Mouse (Mus musculus) limb, embryonic 15.5 days (tissue): ENCODE data around the gene Kcnk13. TPM values are rescaled to one million over a fixed set of nuclear protein-coding genes. Genes with fewer than 3 reads are reported as not detected.

ENCODE experiments used
- ATAC-seq: fragments of 200-750 bp; cut with Nextera tagmentation; 2 replicates; pipeline ENCODE4 v1.8.0; 2017; ENCODE audit warnings: low read depth, moderate TSS enrichment; ENCODE audit not compliant: insufficient number of reproducible peaks, low FRiP score, low TSS enrichment
- H3K27ac ChIP-seq: fragments of 300-500 bp; sonication (generic); 2 replicates; pipeline ENCODE4 v1.5.1; 2015; ENCODE audit warnings: moderate library complexity, mild to moderate bottlenecking, inconsistent platforms
- H3K27me3 ChIP-seq: fragments of 300-500 bp; sonication (generic); 2 replicates; pipeline ENCODE4 v1.6.1; 2015; ENCODE audit warnings: inconsistent platforms
- H3K36me3 ChIP-seq: fragments of 300-500 bp; sonication (generic); 2 replicates; pipeline ENCODE4 v1.6.1; 2015; ENCODE audit warnings: inconsistent platforms
- H3K4me1 ChIP-seq: fragments of 300-500 bp; sonication (generic); 2 replicates; pipeline ENCODE4 v1.6.1; 2015; ENCODE audit warnings: inconsistent platforms
- H3K4me2 ChIP-seq: fragments of 300-500 bp; sonication (generic); 2 replicates; pipeline ENCODE4 v1.6.1; 2015; ENCODE audit warnings: mild to moderate bottlenecking, inconsistent platforms
- H3K4me3 ChIP-seq: fragments of 300-500 bp; sonication (generic); 2 replicates; pipeline ENCODE4 v1.5.1; 2015; ENCODE audit warnings: mild to moderate bottlenecking, inconsistent platforms
- H3K9ac ChIP-seq: fragments of 300-500 bp; sonication (generic); 2 replicates; pipeline ENCODE4 v1.6.1; 2015; ENCODE audit warnings: inconsistent platforms
- H3K9me3 ChIP-seq: fragments of 300-500 bp; sonication (generic); 2 replicates; pipeline ENCODE4 v1.6.1; 2016; ENCODE audit warnings: inconsistent platforms
- WGBS: fragments of 180-500 bp; shearing (Covaris S2); methylation state at CpG from one replicate; pipeline ENCODE4 v1.1.7; 2015; 5-methylcytosine and 5-hydroxymethylcytosine counted together
- polyA plus RNA-seq: library from polyadenylated mRNA; unstranded; fragments of >200 nt; fragmentation: Nextera tagmentation; extraction: Ambion mirVana; gene quantifications from 2 replicates; pipeline ENCODE4 v1.2.1, GENCODE M21; 2015

Kcnk13 gene
- polyA plus RNA-seq, 1 experiment from 2014 or later, result 1.9 TPM

DNA sequence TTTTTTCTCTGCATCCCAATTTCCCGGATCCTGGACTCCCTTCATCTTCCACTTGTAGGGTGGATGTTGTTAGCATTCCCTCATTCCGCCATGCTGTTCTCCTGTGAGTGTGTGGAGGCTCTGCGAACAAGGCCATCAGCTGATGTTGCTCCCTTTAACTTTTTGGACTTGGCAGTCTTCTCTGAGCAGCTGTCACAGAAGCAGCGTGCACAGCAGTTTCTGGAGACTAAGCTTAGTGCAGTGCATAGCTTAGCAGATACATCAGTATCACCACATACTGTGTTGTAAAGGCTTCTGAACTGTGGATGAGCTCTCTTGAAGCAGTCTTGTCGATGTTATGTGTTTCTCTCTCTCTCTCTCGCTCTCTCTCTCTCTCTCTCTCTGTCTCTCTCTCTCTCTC, 25.1 kb upstream of the Kcnk13 start:
- no peak overlapping the region for H3K4me3 ChIP-seq
- peaks cover 52% of the 10 kb centered on the region for H3K36me3 ChIP-seq
- H3K4me1 ChIP-seq, result no peaks in the 10 kb centered on the region
- no peak for ATAC-seq
- no peaks in the 10 kb centered on the region for H3K27me3 ChIP-seq
- no peaks in the 10 kb centered on the region for H3K9me3 ChIP-seq
- no peak overlapping the region for H3K9ac ChIP-seq
- no peak overlapping the region for H3K4me2 ChIP-seq
- WGBS, result 84% methylated on average over 6 of the region's 6 CpGs
- no peak overlapping the region for H3K27ac ChIP-seq

GRCm38 (mm10) chr12:99940704-99941103, 23.6 kb upstream of the Kcnk13 start:
- H3K9me3 ChIP-seq, result no peaks in the 10 kb centered on the region
- H3K4me1 ChIP-seq, result no peaks in the 10 kb centered on the region
- H3K27me3 ChIP-seq, result no peaks in the 10 kb centered on the region
- no peak overlapping the region for H3K27ac ChIP-seq
- H3K4me2 ChIP-seq, result no peak overlapping the region
- no peak for ATAC-seq
- no peak overlapping the region for H3K9ac ChIP-seq
- no peak overlapping the region for H3K4me3 ChIP-seq
- peaks cover 43% of the 10 kb centered on the region for H3K36me3 ChIP-seq
- 90% methylated on average over 7 of the region's 7 CpGs for WGBS

DNA sequence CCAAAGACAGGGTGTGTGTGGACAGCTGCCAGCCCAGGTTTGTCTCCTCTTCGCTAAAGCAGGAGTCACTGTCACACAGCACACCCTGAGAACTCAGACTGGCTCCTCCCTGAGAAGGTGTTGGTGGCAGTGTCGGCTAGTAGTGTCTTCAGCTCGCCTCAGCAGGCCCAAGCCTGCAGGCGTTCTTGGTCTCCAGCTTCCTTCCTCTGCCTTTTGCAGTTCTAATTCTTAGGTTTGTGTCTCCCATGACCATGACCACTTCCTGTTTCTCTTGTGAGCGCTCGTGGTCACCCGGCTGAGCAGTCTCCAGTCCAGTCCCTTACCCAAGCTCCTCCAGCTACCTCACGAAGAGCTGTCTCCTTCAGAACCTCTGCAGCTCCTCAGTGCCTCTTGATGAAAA, 21.9 kb upstream of the Kcnk13 start:
- ATAC-seq, result no peak
- Histone ChIP-seq H3K36me3 (peaks cover 28% of the 10 kb centered on the region), H3K9me3 (no peaks in the 10 kb centered on the region), H3K4me1 (no peaks in the 10 kb centered on the region), H3K27ac (no peak overlapping the region), H3K27me3 (no peaks in the 10 kb centered on the region), H3K4me2 (no peak overlapping the region), H3K4me3 (no peak overlapping the region), H3K9ac (no peak overlapping the region)
- WGBS, result 77% methylated on average over 8 of the region's 8 CpGs

DNA sequence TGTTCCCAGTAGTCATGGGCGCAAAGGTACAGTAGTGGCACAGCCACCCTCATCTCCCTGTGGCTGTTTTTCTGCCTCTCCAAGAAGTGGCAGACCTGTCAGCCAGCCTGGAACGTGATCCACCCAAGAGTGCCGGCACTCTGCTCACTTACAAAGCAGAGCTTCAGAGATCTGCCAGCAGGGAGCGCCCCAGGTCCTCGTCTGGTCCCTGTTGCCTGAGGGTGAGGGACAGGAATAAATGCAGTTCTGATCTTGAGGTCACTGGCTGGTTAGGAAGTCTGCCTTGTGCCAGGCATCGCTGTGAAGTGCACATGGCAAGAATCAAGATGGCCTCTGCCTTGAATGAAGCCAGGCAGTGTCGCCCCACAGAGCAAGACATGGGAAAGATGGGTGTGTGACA, 11.4 kb upstream of the Kcnk13 start:
- ATAC-seq, result no peak
- no peak overlapping the region for H3K4me2 ChIP-seq
- H3K9ac ChIP-seq, result no peak overlapping the region

DNA sequence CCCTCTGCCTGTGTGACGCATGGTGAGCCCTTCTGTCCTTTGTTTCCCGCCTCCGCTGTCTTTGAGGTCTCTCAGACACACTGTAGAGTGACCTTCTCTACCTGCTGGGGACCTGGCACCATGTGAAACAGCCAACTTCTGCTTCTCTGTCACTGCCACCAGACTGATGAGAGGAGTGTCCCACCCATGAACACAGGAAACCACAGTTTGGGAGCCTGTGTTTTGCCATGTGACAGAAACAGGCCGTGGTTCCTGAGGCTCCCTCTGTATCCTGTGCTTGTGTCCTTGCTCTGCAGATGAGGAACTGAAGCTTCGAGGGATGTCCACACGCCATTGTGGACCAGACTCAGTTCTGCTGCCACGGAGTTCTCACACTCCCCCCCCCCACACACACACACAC, 7.9 kb upstream of the Kcnk13 start:
- Histone ChIP-seq H3K4me3 (no peak overlapping the region), H3K27me3 (peaks cover 12% of the 10 kb centered on the region), H3K9me3 (no peaks in the 10 kb centered on the region), H3K36me3 (no peaks in the 10 kb centered on the region; the same call in 1 of the 2 replicates), H3K9ac (no peak overlapping the region), H3K27ac (no peak overlapping the region), H3K4me1 (no peaks in the 10 kb centered on the region), H3K4me2 (no peak overlapping the region)
- 81% methylated on average over 7 of the region's 7 CpGs for WGBS
- ATAC-seq, result no peak

More for the DNA sequence above, 11.4 kb upstream of the Kcnk13 start:
- Histone ChIP-seq H3K36me3 (peaks cover 8% of the 10 kb centered on the region), H3K4me3 (no peak overlapping the region), H3K27ac (no peak overlapping the region), H3K9me3 (no peaks in the 10 kb centered on the region), H3K27me3 (no peaks in the 10 kb centered on the region), H3K4me1 (no peaks in the 10 kb centered on the region)
- WGBS, result 59% methylated on average over 7 of the region's 7 CpGs

DNA sequence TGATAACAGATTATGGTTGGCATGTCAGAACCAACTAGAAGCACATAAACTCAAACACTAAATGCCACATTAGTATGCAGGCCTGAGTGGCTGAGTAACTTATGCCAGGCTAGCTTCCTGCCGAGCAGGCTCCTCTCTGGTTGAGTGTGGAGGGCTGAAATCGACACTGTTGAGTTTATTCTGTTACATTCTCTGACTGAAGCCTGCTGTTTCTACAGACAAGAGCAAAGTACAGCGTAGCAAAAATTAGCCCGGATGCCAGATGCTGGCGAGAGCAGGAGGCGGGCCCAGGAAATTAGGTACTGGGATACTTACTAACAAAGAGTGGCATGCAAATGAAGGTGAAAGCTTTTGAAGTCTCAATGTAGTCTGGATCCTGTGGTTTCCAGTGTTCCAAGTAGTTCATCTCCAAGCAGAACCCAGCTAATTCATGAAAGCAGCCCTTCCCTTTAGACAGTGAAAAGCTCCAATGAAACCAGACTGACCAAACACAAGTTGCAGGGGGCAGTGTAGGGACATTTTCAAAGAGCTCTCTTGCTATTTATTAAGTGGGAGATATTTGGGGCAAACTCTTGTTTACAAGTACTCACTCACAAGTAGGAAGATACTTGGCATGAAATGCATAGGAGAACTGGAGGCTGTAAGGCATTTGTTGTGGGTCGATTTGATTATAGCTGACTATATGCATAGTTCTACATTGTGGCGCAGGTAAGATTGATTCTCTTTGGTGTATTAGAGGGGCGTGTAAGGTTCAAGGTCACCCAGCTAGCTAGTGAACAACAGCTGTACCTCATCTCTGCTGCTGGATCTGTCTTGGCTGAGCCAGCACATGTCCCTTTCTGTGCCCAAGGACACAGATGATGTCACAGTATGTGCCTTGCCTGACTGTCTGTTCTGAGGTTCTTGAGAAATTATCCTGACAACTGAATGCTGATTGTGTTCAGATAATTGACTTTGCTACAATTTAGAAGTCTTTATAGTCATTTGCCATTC, 5.9 kb upstream of the Kcnk13 start:
- Histone ChIP-seq H3K9ac (no peak overlapping the region), H3K4me2 (no peak overlapping the region), H3K27ac (no peak overlapping the region), H3K27me3 (peaks cover 20% of the 10 kb centered on the region), H3K9me3 (no peaks in the 10 kb centered on the region), H3K4me1 (no peaks in the 10 kb centered on the region), H3K36me3 (no peaks in the 10 kb centered on the region), H3K4me3 (no peak overlapping the region)
- WGBS, result 62% methylated on average over 9 of the region's 9 CpGs
- ATAC-seq, result no peak

DNA sequence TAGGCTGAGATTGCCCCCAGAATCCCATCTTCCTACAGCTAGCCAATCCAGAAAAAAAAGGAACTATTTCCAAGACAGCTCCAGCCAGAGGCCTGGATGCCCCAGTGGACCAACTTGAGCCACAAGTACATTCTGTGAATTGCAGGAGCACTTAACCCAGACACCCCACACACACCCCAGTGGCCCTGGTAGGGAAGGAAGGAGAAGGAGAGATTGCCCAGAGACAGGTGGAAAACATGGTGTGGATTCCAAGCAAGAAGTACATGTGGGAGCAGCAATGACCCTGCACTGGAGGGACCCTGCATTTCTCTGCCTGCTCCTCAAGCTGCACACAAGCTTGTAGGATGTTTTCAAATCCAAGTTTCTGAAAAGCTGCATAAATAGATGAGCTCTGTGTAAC, 5.0 kb upstream of the Kcnk13 start:
- no peaks in the 10 kb centered on the region for H3K9me3 ChIP-seq
- no peak for ATAC-seq
- peaks cover 29% of the 10 kb centered on the region for H3K27me3 ChIP-seq
- H3K4me3 ChIP-seq, result no peak overlapping the region
- peaks cover 2% of the 10 kb centered on the region for H3K4me1 ChIP-seq
- no peak overlapping the region for H3K9ac ChIP-seq
- H3K36me3 ChIP-seq, result no peaks in the 10 kb centered on the region
- no peak overlapping the region for H3K27ac ChIP-seq
- H3K4me2 ChIP-seq, result no peak overlapping the region

DNA sequence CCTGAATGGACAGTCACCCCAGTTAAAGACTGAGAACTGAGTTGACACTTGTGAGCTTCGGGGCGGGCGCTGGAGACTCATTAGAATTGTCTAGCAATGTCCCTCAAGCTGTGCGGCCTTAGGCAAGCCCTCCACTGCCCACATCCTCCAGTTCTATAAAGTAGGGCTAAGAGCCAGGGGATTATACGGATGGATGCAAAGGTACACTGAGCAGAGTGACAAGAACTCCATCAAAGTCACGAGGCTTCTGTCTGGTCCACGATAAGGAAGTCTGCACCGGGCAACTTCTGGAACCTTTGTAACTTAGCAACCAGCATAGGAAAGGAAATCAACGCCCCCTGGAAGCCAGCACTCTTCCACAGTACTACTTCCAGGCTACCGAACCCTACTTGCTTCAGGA, 4.4 kb upstream of the Kcnk13 start:
- H3K4me3 ChIP-seq, result no peak overlapping the region
- H3K4me1 ChIP-seq, result peaks cover 9% of the 10 kb centered on the region
- no peak overlapping the region for H3K9ac ChIP-seq
- 29% methylated on average over 10 of the region's 10 CpGs for WGBS
- H3K27me3 ChIP-seq, result peaks cover 35% of the 10 kb centered on the region
- no peaks in the 10 kb centered on the region for H3K9me3 ChIP-seq
- H3K36me3 ChIP-seq, result no peaks in the 10 kb centered on the region
- no peak overlapping the region for H3K27ac ChIP-seq
- ATAC-seq, result no peak
- no peak overlapping the region for H3K4me2 ChIP-seq

DNA sequence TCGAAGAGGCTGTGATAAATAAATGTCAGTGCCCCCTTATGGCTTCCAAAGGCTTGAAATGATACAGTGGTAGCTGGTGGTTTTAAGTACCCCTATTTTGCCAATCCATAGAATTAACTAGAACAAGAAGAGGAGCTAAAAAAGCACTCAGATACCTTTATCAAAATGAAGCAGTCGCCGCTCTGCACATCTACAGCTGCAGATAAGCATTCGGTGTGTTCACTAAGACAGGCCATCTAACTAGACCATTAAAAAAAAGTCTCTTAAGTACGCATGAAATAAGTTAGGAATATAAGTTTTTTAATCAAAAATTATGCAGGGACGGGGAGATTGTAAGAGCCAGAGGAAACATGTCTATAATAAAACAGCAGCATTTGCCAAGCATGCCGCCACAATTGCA, 3.6 kb upstream of the Kcnk13 start:
- H3K36me3 ChIP-seq, result no peaks in the 10 kb centered on the region
- no peak for ATAC-seq
- no peak overlapping the region for H3K27ac ChIP-seq
- no peak overlapping the region for H3K4me3 ChIP-seq
- H3K4me1 ChIP-seq, result peaks cover 16% of the 10 kb centered on the region
- H3K9me3 ChIP-seq, result no peaks in the 10 kb centered on the region
- H3K4me2 ChIP-seq, result no peak overlapping the region
- no peak overlapping the region for H3K9ac ChIP-seq
- peaks cover 43% of the 10 kb centered on the region for H3K27me3 ChIP-seq
- 86% methylated on average over 7 of the region's 7 CpGs for WGBS

GRCm38 (mm10) chr12:99965203-99966115, 1.2 kb downstream of the Kcnk13 start:
- H3K36me3 ChIP-seq, result no peaks in the 10 kb centered on the region
- H3K9ac ChIP-seq, result peak overlapping the region; percentile 37; the same call in 1 of the 2 replicates
- no peaks in the 10 kb centered on the region for H3K9me3 ChIP-seq
- peaks cover 76% of the 10 kb centered on the region for H3K27me3 ChIP-seq
- peaks cover 28% of the 10 kb centered on the region for H3K4me1 ChIP-seq
- H3K4me3 ChIP-seq, result peak overlapping the region; percentile 51
- peak overlapping the region; percentile 96 for H3K4me2 ChIP-seq
- no peak overlapping the region for H3K27ac ChIP-seq
- ATAC-seq, result 0 out of 2 replicates have a peak, but pooled peaks have one; percentile 17
- WGBS, result under 1% methylated on average over 77 of the region's 77 CpGs

GRCm38 (mm10) chr12:99966116-99966770, 1.9 kb downstream of the Kcnk13 start:
- H3K9ac ChIP-seq, result peak overlapping the region; percentile 37; the same call in 1 of the 2 replicates
- H3K36me3 ChIP-seq, result no peaks in the 10 kb centered on the region
- peak overlapping the region; percentile 96 for H3K4me2 ChIP-seq
- peaks cover 77% of the 10 kb centered on the region for H3K27me3 ChIP-seq
- 5% methylated on average over 25 of the region's 25 CpGs for WGBS
- peaks cover 28% of the 10 kb centered on the region for H3K4me1 ChIP-seq
- H3K27ac ChIP-seq, result no peak overlapping the region
- H3K4me3 ChIP-seq, result peak overlapping the region; percentile 51
- no peak for ATAC-seq
- H3K9me3 ChIP-seq, result no peaks in the 10 kb centered on the region
